Mouse (Mus musculus): ENCODE measurements at regions not wholly inside any gene's neighbourhood (a gene's known extent, or its start where the extent isn't known, plus 50 kb on each side); places are given as distances from the start of the nearest gene placed in this dataset.
A peak's percentile ranks its signal among the peaks of the same experiment; 100 is the strongest.

DNA sequence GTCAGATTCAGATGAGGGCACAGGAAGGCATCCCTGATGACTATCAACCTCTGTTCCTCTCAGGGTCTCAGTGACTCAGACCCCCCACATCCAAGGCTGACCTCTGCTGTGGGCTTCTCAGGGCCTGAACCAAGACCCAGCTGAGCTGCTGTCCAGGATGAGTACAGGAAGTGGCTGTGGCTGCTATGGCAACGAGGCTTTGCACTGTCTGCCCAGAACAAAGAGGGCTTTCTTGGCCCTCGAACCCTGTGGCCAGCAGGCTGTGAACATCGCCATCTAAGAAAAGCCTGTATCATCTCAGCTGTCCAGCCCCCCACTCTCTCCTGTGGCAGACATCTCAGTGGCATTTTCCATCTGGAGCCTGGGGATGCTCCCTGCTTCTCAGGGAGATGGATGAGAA is 159.5 kb downstream of the 3100002H09Rik start:
- DNase-seq = peak; percentile 52
- intact Hi-C loops (cut with DNase I) = no loop called here

DNA sequence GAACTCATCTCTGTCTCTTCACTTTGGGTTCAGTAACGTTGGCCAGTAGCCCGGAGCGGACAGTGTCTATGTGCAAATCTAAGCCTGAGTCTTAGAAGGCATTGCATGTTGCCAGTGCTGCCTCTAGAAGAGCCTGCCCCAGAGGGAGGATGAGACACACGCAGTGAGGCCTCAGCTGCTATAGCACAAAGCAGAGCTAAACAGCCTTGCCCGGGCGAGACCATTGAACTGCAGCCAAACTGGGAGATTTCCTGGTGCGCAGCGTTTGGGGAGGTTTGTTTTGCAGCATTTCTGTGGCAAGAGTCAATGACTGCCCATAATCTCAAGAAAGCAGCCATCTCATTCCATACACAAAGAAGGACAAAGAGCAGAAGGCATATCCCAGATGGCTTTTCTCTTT is 164.0 kb downstream of the 3100002H09Rik start:
- intact Hi-C loops (cut with DNase I) = no loop called here
- peak; percentile 79 for DNase-seq

DNA sequence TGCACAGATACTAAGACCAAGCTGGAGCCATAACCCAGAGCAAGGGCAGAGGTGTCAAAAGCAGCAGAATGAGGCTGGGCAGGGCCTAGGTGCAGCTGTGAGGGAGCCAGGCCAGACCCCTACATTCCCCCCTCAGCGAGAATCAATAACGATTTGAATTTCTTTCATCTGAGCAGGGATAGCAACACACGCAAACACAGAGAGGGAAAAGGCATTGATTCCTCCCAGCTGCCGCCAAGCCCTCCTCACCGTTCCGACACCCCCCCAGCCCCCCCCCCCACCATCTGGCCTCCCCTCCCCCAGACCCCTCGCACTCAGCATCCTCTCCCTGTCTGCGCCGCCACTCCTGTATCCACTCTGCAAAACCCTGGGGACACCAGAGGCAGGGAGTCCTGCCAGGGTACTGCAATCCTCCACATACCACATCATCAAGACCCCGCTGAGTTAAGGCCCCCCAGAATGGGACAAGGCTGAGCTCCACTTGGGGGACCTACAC is 166.9 kb downstream of the 3100002H09Rik start:
- peak; percentile 21 for DNase-seq

DNA sequence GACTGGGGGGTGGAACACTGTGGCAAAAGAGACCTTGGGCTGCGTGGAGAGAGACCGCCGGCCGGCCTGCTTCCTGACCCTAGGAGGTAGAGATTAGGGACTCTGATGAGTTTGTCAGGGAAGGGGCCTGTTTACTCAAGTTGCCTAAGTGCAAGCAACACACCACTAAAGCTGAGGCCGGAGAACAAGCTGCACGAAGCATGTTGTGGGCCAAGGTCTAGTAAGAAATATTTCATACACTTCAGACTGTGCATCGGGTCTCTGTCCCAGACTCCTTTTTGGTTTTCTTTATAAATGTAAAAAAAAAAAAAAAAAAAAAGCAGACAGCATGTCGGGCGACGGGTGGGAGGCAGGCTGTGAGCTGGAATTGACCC is 167.5 kb downstream of the 3100002H09Rik start:
- intact Hi-C loops (cut with DNase I) = no loop called here
- DNase-seq = no peak

More for the DNA sequence above, 166.9 kb downstream of the 3100002H09Rik start:
- intact Hi-C loops (cut with DNase I) = no loop called here

DNA sequence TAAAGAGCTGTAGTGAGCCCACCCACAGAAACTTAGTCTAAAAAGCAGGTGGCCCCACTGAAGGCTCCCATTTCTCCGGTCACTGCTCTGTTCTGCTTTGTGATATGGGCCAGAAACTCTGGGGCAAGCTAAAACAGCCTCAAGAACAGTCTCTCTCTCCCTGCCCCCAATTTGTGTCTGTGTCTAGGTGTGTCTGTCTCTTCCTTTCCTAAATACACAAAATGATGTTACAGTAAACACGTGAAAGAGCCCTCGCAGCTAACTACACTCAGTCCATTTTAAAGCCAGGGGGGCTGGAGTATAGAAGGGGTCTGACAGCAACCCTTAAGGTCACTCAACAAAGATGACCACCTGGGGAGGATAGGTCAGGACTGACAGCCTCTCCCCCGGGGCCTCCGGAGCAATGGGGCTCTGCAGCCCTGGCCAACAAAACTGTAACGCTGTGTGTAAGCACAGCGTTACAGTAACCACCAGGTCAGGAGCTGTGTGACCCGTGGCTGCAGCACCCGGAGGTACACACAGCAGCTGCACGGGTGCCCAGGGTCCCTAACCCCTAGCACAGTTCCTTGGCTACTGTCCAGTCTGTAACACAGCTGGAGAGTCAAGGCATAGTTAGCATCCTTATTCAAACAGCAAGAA is 168.0 kb downstream of the 3100002H09Rik start:
- intact Hi-C loops (cut with DNase I) = no loop called here
- no peak for DNase-seq

DNA sequence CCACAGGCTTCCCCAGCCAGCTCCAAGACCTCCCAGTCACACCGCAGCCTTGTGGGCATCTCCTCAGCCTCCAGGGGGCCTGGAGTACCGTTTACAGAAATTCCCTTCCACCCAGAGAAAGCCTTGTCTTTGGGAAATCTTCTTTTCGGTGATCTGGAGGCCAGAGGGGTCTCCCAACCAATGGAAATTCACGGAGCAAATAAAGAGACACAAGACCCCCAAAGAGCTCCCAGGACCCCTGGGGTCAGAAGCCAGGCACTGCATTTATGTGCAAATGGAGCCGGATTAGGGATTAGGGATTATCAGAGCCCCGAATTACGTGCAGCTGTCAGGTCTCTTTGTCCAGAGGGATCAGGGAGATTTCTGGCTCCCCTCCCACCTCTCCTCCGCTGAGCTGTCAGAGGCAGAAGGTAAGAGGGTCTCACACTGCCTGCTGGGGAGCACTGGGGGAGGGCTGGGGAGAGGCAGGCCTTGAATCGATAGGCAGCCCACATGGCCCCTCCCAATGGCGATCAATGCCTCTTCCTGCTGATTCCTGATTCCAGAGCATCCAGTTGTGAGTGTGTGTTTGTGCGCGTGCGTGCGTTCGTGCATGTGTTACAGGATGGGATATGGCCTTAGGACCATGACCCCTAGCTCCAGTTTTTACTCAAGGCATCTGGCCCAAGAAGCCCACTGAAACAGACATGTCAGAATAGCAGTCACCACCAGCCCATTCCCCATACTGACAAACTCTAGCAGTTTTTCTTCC is 168.7 kb downstream of the 3100002H09Rik start:
- DNase-seq = no peak

DNA sequence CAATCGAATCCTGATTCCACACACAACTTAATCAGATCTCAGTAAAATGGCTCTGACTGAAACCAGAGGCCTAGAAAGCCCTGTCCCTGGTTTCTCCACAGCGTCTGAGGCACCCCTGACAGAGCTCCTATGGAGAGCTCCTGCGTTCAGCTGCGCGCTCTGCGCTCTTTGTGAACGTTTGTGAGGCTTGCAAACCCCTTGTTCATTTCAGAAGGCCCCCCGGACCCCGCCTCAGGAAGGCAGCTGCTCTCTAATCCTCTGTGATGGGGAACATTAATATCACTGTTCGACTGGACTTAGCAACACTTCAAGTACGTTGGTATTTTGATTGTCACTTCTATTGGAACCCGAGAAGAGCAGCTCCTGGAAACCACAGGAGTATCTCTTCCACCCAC is 175.6 kb downstream of the 3100002H09Rik start:
- intact Hi-C loops (cut with DNase I) = no loop called here
- no peak for DNase-seq

More for the DNA sequence above, 168.7 kb downstream of the 3100002H09Rik start:
- intact Hi-C loops (cut with DNase I) = no loop called here

DNA sequence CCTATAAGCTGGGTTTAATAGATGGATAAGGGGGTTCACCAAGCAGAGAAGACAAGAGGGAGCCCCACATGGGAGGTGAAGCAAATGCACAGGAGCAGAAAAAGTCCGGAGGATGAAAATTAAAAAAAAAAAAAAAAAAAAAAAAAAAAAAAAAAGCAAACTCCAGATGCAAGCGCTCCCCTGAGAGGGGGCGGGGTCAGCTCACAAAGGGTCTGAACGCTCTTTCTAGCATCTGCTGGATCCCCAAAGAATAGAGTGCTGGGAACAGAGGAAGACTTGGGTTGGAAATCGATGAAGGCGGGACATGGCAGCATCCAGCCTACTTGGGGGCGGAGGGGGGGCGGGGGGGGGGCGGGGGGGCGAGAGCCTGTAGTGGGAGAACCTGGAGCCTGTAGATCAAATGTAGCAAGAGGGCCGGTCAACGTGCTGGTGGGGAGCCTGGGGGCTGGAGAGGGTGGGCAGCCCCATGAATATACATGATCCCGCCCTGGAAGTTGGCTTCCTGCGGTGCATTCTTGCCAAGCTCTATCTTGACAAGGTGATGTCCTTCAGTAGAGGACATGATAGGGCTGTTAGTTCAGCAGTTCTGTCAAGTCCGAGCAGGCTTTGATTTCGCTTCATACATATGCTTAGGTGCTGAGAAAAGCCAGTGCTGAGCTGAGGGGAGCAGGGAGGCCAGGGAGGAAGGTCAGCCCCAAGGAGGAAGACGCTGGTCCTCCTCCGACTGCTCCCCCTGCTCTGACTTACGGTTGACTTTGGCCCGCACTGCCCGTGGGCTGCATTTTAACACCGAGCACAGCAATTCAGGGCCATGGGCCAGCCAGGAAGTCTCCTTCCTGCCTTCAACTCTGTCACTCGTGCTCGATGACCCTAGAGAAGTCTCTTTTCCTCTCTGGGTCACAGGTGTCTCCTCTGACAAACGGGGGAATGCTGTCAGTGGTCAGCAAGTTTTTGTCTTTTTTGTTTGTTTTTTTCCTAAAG is 176.3 kb downstream of the 3100002H09Rik start:
- intact Hi-C loops (cut with DNase I) = no loop called here

DNA sequence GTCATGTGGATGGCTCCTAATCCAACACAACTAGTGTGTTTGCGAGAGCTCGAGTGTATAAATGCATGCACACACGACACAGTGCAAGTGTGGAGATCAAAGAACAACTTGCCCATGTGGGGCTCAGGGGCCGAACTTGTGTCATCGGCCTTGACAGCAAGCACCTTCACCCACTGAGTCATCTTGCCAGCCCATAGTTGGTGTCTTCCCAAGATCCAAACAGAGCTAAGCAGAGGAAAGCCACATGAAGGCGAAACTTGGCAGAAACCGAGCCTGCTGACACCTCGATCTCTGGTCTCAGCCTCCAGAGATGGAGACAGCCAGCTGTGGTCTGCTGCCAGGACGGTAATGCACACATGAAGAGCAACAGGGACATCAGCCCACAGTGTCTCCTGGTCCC is 177.1 kb downstream of the 3100002H09Rik start:
- DNase-seq = no peak
- intact Hi-C loops (cut with DNase I) = no loop called here

More for the DNA sequence above, 176.3 kb downstream of the 3100002H09Rik start:
- no peak for DNase-seq

DNA sequence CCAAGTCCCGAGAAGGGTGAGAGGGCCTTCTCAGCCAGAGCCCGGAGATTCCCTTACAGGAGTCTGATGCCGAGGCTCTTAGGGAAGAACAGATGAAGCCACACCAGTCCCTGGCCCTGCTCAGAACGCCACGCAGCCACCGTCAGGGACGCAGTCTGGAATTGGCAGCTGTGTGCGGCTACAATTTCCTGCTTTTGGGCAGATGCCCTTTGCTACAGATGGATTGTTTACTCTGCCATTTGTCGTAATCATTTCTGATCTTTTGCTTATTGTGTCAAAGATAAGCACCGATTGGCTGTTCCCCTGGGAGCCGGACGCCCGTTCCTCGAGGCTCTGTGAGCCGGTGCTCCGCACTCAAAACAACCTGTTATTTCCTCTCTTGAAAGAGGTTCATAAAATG is 179.4 kb downstream of the 3100002H09Rik start:
- intact Hi-C loops (cut with DNase I) = no loop called here

DNA sequence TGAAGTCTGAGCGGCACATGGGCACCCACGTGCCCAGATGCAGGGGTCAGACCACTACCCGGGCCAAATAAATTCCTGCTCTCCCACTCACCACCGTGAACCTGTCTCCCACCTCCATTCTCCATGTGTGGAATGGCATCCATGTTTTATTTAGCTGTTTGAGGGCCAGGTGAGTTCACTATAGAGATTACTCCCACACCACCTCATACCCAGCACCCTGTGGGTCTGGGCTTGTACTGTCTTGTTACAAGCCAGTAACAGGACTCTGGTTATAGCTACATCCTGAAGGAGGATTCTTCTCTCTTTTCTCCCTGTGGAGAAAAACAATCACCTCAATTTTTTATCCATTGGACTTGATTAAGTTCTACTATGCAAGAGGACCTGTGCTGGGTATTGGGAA is 181.8 kb downstream of the 3100002H09Rik start:
- intact Hi-C loops (cut with DNase I) = no loop called here
- no peak for DNase-seq

More for the DNA sequence above, 179.4 kb downstream of the 3100002H09Rik start:
- DNase-seq = no peak

DNA sequence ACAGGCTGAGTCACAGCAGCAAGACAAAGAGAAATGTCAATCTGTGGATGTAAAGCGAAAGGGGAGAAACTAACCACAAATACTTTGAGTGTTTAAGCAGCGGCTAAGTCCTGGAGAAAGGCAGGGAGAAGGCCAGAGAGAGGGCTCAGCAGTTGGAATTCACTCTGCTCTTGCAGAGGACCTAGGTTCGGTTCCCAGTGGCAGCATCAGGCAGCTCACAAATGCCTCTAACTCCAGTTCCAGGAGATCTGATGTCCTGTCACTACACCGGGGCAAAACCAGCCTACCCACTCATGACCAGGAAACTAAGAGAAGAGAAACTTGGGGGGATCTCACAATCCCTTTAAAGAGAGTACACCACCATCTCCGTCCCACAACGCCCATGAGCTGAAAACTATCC is 188.2 kb downstream of the 3100002H09Rik start:
- intact Hi-C loops (cut with DNase I) = no loop called here
- DNase-seq = no peak

DNA sequence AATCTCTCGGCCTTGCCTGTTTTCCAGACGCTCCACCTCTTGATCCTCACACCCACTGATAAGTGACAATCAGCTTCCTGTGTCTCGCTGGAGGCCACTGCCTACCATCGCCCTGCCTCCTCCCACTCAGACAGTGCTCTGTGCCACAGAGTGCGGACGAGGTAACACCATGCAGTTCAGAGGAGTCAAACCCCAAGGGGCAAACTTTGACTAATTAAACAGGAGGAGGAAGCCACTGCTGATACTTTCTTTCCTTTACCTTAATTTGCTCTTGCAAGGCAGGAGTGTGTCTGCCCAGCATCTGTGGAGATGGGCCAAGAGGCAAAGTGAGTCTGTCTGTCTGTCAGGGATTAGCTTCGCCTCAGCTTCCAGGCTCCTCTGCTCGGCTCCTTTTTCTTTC is 192.2 kb downstream of the 3100002H09Rik start:
- DNase-seq = no peak
- intact Hi-C loops (cut with DNase I) = no loop called here

DNA sequence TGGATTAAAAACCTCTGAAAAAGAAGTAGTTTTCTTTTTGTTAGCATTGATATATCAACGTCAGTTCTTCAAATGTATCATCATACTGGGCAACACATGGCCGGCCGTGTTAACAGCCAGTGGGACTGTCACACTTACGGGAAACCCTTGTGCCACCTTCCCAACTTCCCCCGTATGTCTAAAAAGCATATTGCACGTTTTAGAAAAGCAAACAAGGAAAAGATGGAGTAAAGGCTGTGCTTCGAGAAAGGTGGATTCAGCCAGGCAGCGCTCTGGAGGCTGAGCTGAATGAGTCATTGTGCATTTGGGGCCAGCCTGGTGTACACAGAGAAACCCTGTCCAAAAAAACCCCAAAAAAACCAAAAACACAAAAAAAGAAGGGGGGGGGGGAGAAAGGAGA is 193.4 kb downstream of the 3100002H09Rik start:
- DNase-seq = no peak
- intact Hi-C loops (cut with DNase I) = no loop called here

DNA sequence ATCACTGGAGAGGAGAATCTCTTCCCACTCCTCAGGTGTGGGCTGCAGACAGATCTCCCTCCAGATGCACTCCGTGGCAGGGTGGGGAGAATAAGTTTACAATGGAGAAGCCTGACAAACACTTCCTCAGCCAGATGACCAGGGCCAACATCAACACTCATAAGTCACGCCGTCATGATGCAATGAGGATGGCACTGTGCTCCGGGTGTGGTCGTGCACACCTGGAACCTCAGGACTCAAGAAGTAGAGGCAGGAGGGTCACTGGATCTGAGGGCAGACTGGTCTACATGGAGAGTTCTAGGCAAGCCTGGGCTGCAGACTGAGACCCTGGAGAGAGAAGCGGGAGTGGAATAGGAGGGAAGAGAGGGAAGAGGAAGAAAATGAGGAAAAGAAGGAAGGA is 194.3 kb downstream of the 3100002H09Rik start:
- DNase-seq = no peak
- intact Hi-C loops (cut with DNase I) = no loop called here

DNA sequence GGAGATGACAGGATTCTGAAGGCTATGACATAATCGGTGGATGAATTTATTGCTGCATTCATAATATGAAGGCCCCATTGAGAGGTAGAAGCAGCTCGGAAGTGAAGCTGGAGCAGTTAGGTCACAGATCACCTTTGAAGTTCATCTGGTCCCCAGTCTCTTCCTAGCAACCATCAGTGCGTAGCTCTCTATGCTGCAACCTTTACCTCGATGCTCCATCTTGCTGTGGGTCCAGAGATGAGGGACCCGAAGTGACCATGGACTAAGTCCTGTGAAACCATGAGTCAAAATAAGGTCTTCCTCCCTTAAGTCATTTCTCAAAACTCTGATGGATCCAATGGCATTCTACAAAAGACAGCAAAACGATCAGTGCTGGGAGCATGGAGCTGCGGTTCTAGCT is 196.2 kb downstream of the 3100002H09Rik start:
- intact Hi-C loops (cut with DNase I) = no loop called here
- no peak for DNase-seq

DNA sequence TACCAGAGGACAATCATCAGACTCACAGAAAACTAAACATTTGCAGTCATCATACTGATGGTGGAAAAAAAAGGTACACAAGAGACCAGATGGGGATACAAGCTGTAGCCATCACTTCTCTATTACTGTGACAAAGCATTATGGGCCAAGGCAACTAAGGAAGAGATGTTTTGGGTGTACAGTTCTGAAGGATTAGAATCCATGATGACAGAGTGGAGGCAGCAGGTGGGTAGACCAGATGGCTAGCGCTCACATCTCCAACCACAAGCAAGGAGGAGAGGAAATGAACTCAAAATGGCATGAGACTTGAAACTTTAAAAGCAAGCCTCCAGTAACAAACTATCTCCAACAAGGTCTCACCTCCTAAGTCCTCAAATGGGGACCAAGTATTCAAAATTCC is 201.3 kb downstream of the 3100002H09Rik start:
- DNase-seq = no peak

DNA sequence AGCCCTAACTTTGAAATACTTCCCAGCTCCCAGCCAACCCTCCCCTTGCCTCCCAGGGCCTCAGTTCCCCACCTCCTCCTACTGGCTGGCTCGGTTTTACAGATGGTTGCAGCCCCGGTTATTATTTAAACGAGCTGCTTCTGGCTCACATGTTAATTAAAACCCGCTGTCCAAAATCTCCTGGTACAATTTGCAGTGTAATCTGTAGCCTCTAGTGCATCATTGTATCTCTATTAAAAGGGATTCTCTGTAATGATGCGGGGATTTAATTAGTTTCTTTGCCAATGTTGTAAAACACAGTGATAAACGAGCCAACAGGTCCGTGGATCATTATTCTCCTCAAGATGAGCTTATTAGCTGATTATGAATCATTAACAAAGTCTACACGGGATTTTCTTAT is 208.5 kb downstream of the 3100002H09Rik start:
- no peak for DNase-seq

More for the DNA sequence above, 201.3 kb downstream of the 3100002H09Rik start:
- intact Hi-C loops (cut with DNase I) = no loop called here

DNA sequence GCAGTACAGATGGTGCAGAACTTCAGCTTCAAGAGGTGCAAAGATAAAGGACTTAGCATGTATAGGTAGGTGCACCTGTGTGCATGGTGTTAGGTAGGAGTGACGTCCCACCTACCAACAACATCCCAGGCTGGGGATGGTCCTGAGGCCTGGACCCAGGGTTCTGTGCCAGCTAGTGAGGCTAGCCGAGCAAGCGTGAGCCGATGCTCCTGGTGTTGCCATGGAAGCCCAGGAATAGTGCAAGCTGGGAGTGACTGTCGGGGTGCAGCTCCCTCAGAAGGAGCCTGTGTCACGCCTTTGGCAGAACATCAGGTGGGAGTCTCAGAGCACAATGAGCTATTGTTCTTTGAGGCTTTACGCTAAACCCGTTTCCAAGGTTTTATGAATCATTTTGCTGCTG is 209.9 kb downstream of the 3100002H09Rik start:
- intact Hi-C loops (cut with DNase I) = no loop called here

More for the DNA sequence above, 208.5 kb downstream of the 3100002H09Rik start:
- intact Hi-C loops (cut with DNase I) = no loop called here

DNA sequence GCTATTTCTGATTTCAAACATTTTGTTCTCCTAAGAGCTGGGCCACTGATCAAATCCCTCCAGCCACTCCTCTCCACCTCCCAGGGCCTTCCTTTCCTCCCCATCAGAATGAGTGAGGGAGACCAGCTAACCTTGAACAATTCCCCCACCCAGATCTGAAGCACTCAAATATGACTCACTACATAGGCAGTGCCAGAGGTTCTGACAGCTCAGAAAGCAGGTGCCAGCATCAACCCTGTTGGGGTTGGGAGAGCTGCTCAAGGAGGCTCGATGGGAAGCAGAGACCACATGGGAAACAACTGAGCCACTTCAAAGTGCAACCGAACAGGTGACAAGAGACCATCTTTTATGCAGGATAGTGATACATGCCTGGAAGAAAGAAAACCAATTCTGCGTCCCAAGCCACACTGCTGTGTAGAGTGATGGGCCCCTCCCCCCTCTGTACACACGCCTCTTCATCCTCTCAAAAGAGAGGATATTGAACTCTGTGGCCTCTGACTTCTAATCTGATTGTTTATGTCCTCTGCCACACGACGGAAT is 210.4 kb downstream of the 3100002H09Rik start:
- intact Hi-C loops (cut with DNase I) = no loop called here
- no peak for DNase-seq

More for the DNA sequence above, 209.9 kb downstream of the 3100002H09Rik start:
- peak; percentile 8 for DNase-seq

DNA sequence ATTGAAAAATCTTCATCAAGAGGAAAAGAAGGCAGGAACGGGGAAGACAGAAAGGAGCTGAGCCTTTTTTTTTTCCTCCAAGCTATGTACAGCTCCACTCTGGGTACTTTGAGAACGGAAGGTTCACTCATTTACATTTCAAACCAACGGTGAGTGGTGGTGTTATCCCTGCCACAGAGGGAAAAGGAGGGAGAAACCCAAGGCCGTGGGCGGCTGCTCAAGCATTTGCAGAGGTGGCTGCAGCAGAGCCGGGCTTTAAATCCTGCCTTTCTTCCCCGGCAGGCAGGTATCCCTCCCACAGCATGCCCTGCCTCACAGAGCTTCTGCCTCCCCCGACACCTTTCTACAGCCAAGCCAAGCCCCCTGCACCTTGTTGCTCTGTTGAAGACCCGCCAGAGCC is 212.2 kb downstream of the 3100002H09Rik start:
- intact Hi-C loops (cut with DNase I) = no loop called here
- DNase-seq = no peak
